Mouse (Mus musculus) MEL (cell line): ENCODE data around the gene 4930432K21Rik. TPM values are rescaled to one million over a fixed set of nuclear protein-coding genes. Genes with fewer than 3 reads are reported as not detected.

Experiments
- DNase-seq: peaks from one replicate; pipeline ENCODE4 v3.0.0; 2011; ENCODE audit warnings: low read depth, low spot score
- H3K27ac ChIP-seq: 2 replicates; pipeline ENCODE4 v1.5.1; 2012; ENCODE audit warnings: low read depth, mild to moderate bottlenecking, control low read depth, low read length, moderate library complexity; ENCODE audit not compliant: control insufficient read depth
- H3K27me3 ChIP-seq, 2 experiments: fragments of 150-350 bp in 1 of 2; sonication (generic) in 1 of 2; 2 replicates each; pipeline ENCODE4 v1.6.1; 2012; ENCODE audit warnings: low read length in 2 of 2, mild to moderate bottlenecking in 2 of 2, improper control_type of control experiment in 1 of 2, moderate library complexity in 1 of 2; ENCODE audit not compliant: insufficient read depth in 2 of 2, control insufficient read depth in 1 of 2
- H3K36me3 ChIP-seq, 2 experiments: 2 replicates each; pipeline ENCODE4 v1.6.1; 2012 to 2014; ENCODE audit warnings: low read length in 2 of 2, improper control_type of control experiment in 1 of 2, inconsistent platforms in 1 of 2, mild to moderate bottlenecking in 1 of 2; ENCODE audit not compliant: insufficient read depth in 2 of 2, control insufficient read depth in 1 of 2
- H3K4me1 ChIP-seq, 2 experiments: fragments of 150-350 bp in 1 of 2; sonication (generic) in 1 of 2; 2 replicates each; pipeline ENCODE4 v1.6.1; 2012; ENCODE audit warnings: low read length in 2 of 2, improper control_type of control experiment in 1 of 2, mild to moderate bottlenecking in 1 of 2; ENCODE audit not compliant: insufficient read depth in 2 of 2, control insufficient read depth in 1 of 2
- H3K4me3 ChIP-seq, 2 experiments: fragments of 150-350 bp in 1 of 2; sonication (generic) in 1 of 2; 2 replicates each; pipeline ENCODE4 v1.5.1; 2012; ENCODE audit warnings: low read depth in 2 of 2, low read length in 2 of 2, mild to moderate bottlenecking in 2 of 2, moderate library complexity in 2 of 2, control low read depth in 1 of 2, improper control_type of control experiment in 1 of 2; ENCODE audit not compliant: control insufficient read depth in 1 of 2, insufficient read depth in 1 of 2
- H3K79me2 ChIP-seq: 2 replicates; pipeline ENCODE4 v1.6.1; 2012; ENCODE audit warnings: mild to moderate bottlenecking, low read length, moderate library complexity; ENCODE audit not compliant: control insufficient read depth, poor library complexity, insufficient read depth
- H3K9ac ChIP-seq: 2 replicates; pipeline ENCODE4 v1.6.1; 2012; ENCODE audit warnings: low read depth, mild to moderate bottlenecking, control low read depth, low read length, moderate library complexity; ENCODE audit not compliant: control insufficient read depth, poor library complexity, severe bottlenecking
- H3K9me3 ChIP-seq: fragments of 150-350 bp; sonication (generic); replicated peaks from 2 replicates; pipeline ENCODE4 v1.6.1; 2012; ENCODE audit warnings: mild to moderate bottlenecking, low read length, improper control_type of control experiment, moderate library complexity; ENCODE audit not compliant: insufficient read depth
- CHD1 ChIP-seq: IDR thresholded peaks from 2 replicates; pipeline ENCODE4 v1.6.1; 2012; ENCODE audit warnings: low read depth, mild to moderate bottlenecking, inconsistent platforms, low read length, improper control_type of control experiment
- E2F4 ChIP-seq: IDR thresholded peaks from 2 replicates; pipeline ENCODE4 v1.6.1; 2011; ENCODE audit warnings: low read depth, low read length, improper control_type of control experiment, borderline replicate concordance
- ELF1 ChIP-seq: IDR thresholded peaks from 2 replicates; pipeline ENCODE4 v1.6.1; 2014; ENCODE audit warnings: low read depth, mild to moderate bottlenecking, inconsistent platforms, low read length, improper control_type of control experiment, moderate library complexity
- GATA1 ChIP-seq: IDR thresholded peaks from 2 replicates; pipeline ENCODE4 v1.6.1; 2011; ENCODE audit warnings: low read depth, low read length, improper control_type of control experiment
- HCFC1 ChIP-seq: IDR thresholded peaks from 2 replicates; pipeline ENCODE4 v1.6.1; 2012; ENCODE audit warnings: low read depth, mild to moderate bottlenecking, inconsistent platforms, low read length, improper control_type of control experiment, moderate library complexity
- JUND ChIP-seq: IDR thresholded peaks from 2 replicates; pipeline ENCODE4 v1.6.1; 2011; ENCODE audit warnings: low read depth, mild to moderate bottlenecking, improper control_type of control experiment, low read length
- KAT2A ChIP-seq: conservative IDR thresholded peaks from 2 replicates; pipeline ENCODE4 v1.6.1; 2012; ENCODE audit warnings: low read depth, low read length, improper control_type of control experiment, inconsistent platforms
- MAZ ChIP-seq: IDR thresholded peaks from 2 replicates; pipeline ENCODE4 v1.6.1; 2012; ENCODE audit warnings: low read depth, mild to moderate bottlenecking, inconsistent platforms, low read length, improper control_type of control experiment
- MEF2A ChIP-seq: IDR thresholded peaks from 2 replicates; pipeline ENCODE4 v1.6.1; 2014; ENCODE audit warnings: low read depth, mild to moderate bottlenecking, inconsistent platforms, low read length, improper control_type of control experiment; ENCODE audit not compliant: poor library complexity, insufficient replicate concordance, severe bottlenecking; ENCODE audit errors: extremely low read depth
- MXI1 ChIP-seq: IDR thresholded peaks from 2 replicates; pipeline ENCODE4 v1.6.1; 2011; ENCODE audit warnings: mild to moderate bottlenecking, low read depth, low read length, improper control_type of control experiment
- POLR2A ChIP-seq, 2 experiments: IDR thresholded peaks; 2 replicates each; pipeline ENCODE4 v1.6.1; 2011 to 2012; ENCODE audit warnings: low read length in 2 of 2, mild to moderate bottlenecking in 2 of 2, control low read depth in 1 of 2, improper control_type of control experiment in 1 of 2, low read depth in 1 of 2, moderate library complexity in 1 of 2; ENCODE audit not compliant: control insufficient read depth in 1 of 2, insufficient read depth in 1 of 2, poor library complexity in 1 of 2
- POLR2AphosphoS2 ChIP-seq: IDR thresholded peaks from 2 replicates; pipeline ENCODE4 v1.6.1; 2011; ENCODE audit warnings: low read length, improper control_type of control experiment
- POLR2AphosphoS5 ChIP-seq: IDR thresholded peaks from 2 replicates; pipeline ENCODE4 v1.6.1; 2012; ENCODE audit warnings: low read depth, borderline replicate concordance, mild to moderate bottlenecking, inconsistent platforms, low read length, moderate library complexity, mixed read lengths
- RAD21 ChIP-seq: IDR thresholded peaks from 2 replicates; pipeline ENCODE4 v1.6.1; 2011; ENCODE audit warnings: mild to moderate bottlenecking, low read depth, low read length, improper control_type of control experiment
- RCOR1 ChIP-seq: IDR thresholded peaks from 2 replicates; pipeline ENCODE4 v1.6.1; 2012; ENCODE audit warnings: low read depth, mild to moderate bottlenecking, inconsistent platforms, low read length, improper control_type of control experiment
- SIN3A ChIP-seq: IDR thresholded peaks from 2 replicates; pipeline ENCODE4 v1.6.1; 2012; ENCODE audit warnings: low read length, improper control_type of control experiment, inconsistent platforms
- TAL1 ChIP-seq: IDR thresholded peaks from 2 replicates; pipeline ENCODE4 v1.6.1; 2012; ENCODE audit warnings: mild to moderate bottlenecking, inconsistent platforms, low read length, moderate library complexity, mixed read lengths
- ZNF384 ChIP-seq: IDR thresholded peaks from 2 replicates; pipeline ENCODE4 v1.6.1; 2012; ENCODE audit warnings: low read depth, mild to moderate bottlenecking, inconsistent platforms, low read length, improper control_type of control experiment
- polyA plus RNA-seq, 2 experiments: library from polyadenylated mRNA; stranded (reverse) in 1 of 2; unstranded in 1 of 2; fragments of >175 nt in 1 of 2; fragments of >200 nt in 1 of 2; gene quantifications; 2 replicates each; pipeline versions ENCODE4 v1.2.1 to v1.2.4; 2012; ENCODE audit warnings: low replicate concordance in 2 of 2, low read depth in 1 of 2; ENCODE audit not compliant: insufficient read length in 2 of 2, insufficient read depth in 1 of 2, missing spikeins in 1 of 2
- total RNA-seq: library from RNA; depleted of rRNA; stranded (reverse); fragments of 300-350 nt; gene quantifications from 2 replicates; pipeline ENCODE4 v1.2.3, GENCODE M21; 2012

4930432K21Rik gene
- total and polyA plus RNA-seq, 3 experiments: 2.2 to 3.0 TPM; not detected in 1

- H3K79me2 ChIP-seq: peaks cover 4% of the 10 kb centered on the region; the same call in 1 of the 2 replicates
- DNase-seq: peak; percentile 29
- TF ChIP-seq GATA1 (peak; percentile 41), JUND (no peak)
- TF ChIP-seq, all 39 proteins: peak for 1
- Histone ChIP-seq H3K4me3 (no peak overlapping the region), H3K9ac (no peak overlapping the region), H3K27ac (no peak overlapping the region), H3K9me3 (no peaks in the 10 kb centered on the region), H3K4me1 (peaks cover 0 to 12% of the 10 kb centered on the region in 2 experiments; a peak in 2 of 4 replicates), H3K27me3 (no peaks in the 10 kb centered on the region), H3K36me3 (peaks cover 2 to 10% of the 10 kb centered on the region in 2 experiments; a peak in 3 of 4 replicates)
Observed at GRCm38 (mm10) chr8:84144636-84145245, 3.1 kb upstream of the 4930432K21Rik start.

GRCm38 (mm10) chr8:84147324-84147766 lies 480 bp upstream of the 4930432K21Rik start:
- Histone ChIP-seq H3K27ac (no peak overlapping the region), H3K27me3 (no peaks in the 10 kb centered on the region), H3K9me3 (no peaks in the 10 kb centered on the region), H3K4me3 (peak overlapping the region; percentile 74 to 77), H3K4me1 (peaks cover 0 to 12% of the 10 kb centered on the region in 2 experiments; a peak in 2 of 4 replicates), H3K9ac (peak overlapping the region; percentile 82), H3K79me2 (peaks cover 4% of the 10 kb centered on the region; the same call in 1 of the 2 replicates), H3K36me3 (peaks cover 0 to 10% of the 10 kb centered on the region in 2 experiments; a peak in 3 of 4 replicates)
- TF ChIP-seq ELF1: no peak
- TF ChIP-seq TAL1: no peak
- TF ChIP-seq RCOR1: no peak
- no peak for TF ChIP-seq JUND
- TF ChIP-seq ZNF384: no peak
- TF ChIP-seq MAZ: no peak
- TF ChIP-seq GATA1: no peak
- TF ChIP-seq KAT2A: no peak
- no peak for TF ChIP-seq SIN3A
- TF ChIP-seq CHD1: no peak
- no peak for TF ChIP-seq MEF2A
- no peak for TF ChIP-seq RAD21
- no peak for TF ChIP-seq POLR2AphosphoS5
- no peak for TF ChIP-seq E2F4
- TF ChIP-seq POLR2A (IDR thresholded peaks at IDR 0.05; ENCODE audit: control insufficient read depth in 1 of 2, insufficient read depth in 1 of 2, low read depth in 1 of 2, low read length in 2 of 2, poor library complexity in 1 of 2): no peak
- no peak for TF ChIP-seq MXI1
- no peak for TF ChIP-seq POLR2AphosphoS2
- no peak for TF ChIP-seq HCFC1
- peak; percentile 14 for DNase-seq
